Mouse (Mus musculus): ENCODE data around the gene Vat1l. TPM values are rescaled to one million over a fixed set of nuclear protein-coding genes. Genes with fewer than 3 reads are reported as not detected.
A peak's percentile ranks its signal among the peaks of the same experiment; 100 is the strongest.

Gene Vat1l
- 10 to 100 TPM; 42.2 to 54.2 TPM for total RNA-seq (2021)
- long read RNA-seq, transcript Vat1l-201 (9 exons, 3,666 nt), result major isoform, 9 of 16 reads
- long read RNA-seq, partial matches to known transcripts, result 0 of 16 reads
- long read RNA-seq, other reads (novel, unspliced or antisense), result 7 of 16 reads

- DNase-seq (ENCODE audit: low spot score in 2 of 2), result peak; percentile 25 to 50
Measured at GRCm38 (mm10) chr8:114205221-114205901, at the start of gene Vat1l. Vat1l (plus strand) TSS chr8:114205612.

DNA sequence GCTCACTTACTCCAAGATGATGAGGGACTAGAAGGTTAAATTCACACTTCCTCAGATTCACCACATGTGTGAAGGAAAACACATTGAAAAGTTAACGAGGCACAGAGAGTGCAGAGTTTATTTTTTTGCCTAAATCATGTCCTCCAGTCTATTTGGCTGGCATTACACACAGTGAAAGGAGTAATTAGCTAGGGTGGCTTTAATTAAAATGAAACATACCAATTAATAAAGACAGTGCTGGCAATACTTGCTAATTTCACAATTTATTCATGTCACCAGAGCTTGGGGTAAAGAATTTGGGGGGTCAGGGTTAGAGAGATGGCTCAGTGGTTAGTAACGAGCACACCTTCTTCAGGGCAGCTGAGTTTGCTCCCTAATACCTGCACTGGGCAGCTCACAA lies 46.8 kb upstream of the Vat1l start:
- DNase-seq (ENCODE audit: low spot score in 2 of 2), result no peak

DNA sequence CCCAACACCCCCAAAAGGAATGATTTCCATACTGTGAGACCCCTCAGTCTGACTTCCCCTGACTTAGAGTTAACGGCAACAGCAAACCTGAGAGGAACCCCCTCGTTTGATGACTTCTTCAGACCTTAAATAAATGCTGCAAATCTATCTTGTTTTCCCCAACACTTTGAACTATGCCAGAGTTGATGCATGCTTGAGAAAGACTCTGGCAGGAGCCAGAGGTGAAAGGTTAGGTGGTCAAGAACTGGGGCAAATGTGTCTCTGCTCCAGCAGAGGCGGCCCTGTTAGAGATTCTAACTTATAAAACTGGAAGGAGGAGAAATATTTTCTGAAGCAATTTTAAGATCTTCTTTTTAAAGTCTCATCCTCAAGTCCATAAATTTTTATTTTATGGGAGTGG lies 45.7 kb upstream of the Vat1l start:
- no peak for DNase-seq (ENCODE audit: low spot score in 2 of 2)

DNA sequence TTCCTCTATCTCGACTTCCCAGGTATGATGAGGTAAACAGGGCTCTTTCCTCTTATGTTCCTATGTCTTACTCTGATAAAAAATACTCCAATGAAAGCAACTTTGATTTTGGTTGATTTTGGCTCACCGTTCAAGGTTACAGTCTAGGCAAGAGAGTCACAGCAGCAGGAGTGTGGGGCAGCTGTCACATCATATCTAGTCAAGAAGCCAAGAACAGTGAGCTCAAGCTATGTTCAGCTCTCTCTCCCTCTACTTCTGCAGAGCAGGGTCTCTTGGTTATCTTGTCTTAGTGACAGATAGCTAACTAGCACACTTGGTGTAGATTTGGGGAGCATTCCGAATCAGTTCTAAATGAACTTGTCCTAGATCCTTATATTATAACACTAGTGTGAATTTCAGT lies 41.5 kb upstream of the Vat1l start:
- no peak for DNase-seq (ENCODE audit: low spot score in 2 of 2)

DNA sequence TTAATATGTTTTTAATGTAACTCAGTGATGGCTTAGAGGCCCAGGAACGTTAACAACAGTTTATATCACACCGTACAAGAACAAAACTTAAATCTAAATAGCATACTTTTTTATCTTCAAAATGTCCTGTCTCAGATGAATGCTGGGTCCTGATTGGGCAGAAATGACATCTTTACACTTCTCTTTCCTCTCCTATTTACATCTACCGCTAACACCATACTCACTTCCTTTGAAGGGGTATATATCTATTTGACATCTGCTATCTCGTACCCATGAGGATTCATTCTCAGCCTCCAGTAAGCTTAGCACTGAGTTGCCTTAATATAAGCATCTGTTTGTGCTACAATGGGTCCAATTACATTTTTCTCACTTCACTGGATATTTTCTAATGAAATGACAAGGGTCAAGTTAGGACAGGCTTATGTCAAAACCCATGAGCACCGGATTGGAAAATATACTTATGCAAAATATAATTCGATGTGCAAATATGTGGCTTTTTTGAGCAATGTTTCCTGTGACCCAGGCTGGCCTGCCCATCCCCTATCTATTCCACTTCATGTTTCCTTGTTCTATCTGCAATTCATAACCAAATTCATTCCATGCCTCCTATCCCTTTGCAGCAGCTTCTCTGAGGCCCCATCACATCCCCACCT lies 40.8 kb upstream of the Vat1l start:
- no peak for DNase-seq (ENCODE audit: low spot score in 2 of 2)

GRCm38 (mm10) chr8:114165741-114166140 lies 39.7 kb upstream of the Vat1l start:
- DNase-seq (ENCODE audit: low spot score in 2 of 2), result no peak

GRCm38 (mm10) chr8:114176721-114177120 lies 28.7 kb upstream of the Vat1l start:
- DNase-seq (ENCODE audit: low spot score in 2 of 2), result no peak

DNA sequence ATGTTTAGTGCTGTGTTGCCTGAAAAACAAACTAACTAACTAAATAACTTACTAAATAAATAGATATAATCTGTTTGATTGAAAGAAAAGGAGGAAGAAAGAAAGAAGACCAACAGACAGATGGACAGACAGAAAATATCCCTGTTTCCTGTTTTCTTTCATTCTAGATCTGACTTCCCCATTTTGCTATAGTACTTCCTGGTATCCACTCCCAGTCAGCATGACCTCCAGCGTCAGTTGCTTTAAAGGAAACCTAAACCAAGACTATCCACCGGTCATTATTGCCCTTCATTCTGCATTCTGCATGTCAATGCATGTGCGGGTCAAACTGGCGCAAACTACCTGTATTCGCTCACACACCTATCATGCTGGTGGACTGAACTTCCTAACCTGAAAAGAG lies 12.1 kb upstream of the Vat1l start:
- DNase-seq (ENCODE audit: low spot score in 2 of 2), result no peak

- no peak for DNase-seq (ENCODE audit: low spot score in 2 of 2)
Measured at GRCm38 (mm10) chr8:114198990-114199389, 6.4 kb upstream of the Vat1l start.

DNA sequence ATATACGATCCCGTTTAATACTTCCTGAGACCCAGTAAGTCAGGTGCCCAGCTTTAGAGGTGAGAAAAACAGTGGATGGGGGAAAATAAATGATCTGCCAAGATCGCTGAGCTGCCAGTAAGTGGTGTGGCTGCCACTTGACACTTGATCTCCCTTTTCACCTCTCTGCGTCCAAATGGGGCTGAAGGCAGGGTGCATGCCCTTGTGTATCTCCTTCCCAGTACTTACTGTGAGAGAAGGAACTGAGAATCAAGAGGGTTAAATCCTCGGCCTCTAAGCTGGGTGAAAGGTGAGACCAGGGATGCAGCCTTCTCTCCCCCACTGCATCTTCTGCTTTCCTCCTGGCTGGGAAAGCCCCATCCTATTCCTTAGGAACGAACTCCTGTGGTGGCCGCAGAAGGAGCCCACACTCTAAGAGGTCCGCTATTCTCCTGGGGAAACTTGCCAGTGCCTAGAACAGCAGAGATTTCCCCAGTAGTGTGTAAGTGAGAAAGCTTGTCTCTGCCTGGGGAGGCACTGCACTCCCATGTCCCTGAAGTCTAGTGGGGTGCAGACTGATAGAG lies 1.1 kb downstream of the Vat1l start:
- DNase-seq (ENCODE audit: low spot score in 2 of 2), result no peak

GRCm38 (mm10) chr8:114207026-114207425 lies 1.6 kb downstream of the Vat1l start:
- DNase-seq (ENCODE audit: low spot score in 2 of 2), result no peak

GRCm38 (mm10) chr8:114220779-114221178 lies 15.4 kb downstream of the Vat1l start:
- DNase-seq (ENCODE audit: low spot score in 2 of 2), result no peak

DNA sequence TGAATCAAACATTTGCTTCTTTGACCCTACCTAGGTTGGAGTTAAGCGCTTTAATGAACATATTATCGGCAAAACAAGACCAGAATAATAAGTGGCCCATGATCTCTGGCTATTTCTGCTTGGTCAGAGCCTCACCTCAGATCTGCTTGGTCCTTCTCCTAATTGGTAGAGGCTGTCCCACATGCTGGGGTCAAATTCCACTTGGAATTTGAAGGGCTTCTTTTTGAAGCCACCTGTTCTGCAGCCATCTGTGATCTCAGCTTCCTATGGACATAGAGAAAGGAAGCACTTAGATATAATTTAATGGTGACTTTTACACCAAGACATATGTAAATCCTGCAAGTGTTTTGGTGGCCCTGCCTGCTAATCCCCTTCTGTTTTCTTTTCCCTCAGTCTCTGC lies 16.6 kb downstream of the Vat1l start:
- DNase-seq (ENCODE audit: low spot score in 2 of 2), result no peak

GRCm38 (mm10) chr8:114224001-114224400 lies 18.6 kb downstream of the Vat1l start:
- DNase-seq (ENCODE audit: low spot score in 2 of 2), result no peak

DNA sequence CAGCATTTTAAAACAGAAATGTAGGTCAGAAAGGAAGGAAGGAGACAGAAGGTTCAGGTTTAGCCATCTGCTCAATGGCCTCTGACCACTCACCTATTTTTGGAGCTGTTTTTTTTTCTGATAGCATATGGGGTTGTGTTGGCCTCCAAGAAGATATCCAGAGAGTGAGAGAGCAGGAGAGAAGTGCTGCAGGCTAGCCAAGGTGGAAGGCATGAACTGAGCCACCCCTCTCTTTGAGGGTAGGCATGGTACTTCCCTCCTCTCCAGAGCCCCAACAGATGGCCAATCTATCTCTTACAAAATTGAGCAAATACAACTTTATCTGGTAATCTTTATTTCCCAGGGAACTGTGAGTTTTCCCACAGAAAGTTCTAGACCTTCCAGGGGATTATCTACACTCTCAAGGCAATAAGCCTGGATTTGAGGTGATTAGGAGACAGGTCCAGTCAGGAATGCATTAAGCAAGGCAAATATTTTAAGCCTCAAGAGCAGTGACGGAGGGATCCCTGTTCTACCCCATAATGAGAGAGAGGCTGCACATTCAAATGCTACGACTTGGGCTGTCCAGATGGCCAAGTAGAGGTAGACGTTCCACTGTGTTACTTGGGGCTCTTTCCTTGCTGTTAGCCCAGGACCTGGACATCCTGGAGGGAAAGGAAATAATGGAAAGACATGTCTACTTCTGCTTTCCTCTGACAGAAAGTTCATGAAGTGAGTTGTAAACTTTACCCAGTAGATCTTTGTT lies 46.1 kb downstream of the Vat1l start:
- DNase-seq (ENCODE audit: low spot score in 2 of 2), result no peak

DNA sequence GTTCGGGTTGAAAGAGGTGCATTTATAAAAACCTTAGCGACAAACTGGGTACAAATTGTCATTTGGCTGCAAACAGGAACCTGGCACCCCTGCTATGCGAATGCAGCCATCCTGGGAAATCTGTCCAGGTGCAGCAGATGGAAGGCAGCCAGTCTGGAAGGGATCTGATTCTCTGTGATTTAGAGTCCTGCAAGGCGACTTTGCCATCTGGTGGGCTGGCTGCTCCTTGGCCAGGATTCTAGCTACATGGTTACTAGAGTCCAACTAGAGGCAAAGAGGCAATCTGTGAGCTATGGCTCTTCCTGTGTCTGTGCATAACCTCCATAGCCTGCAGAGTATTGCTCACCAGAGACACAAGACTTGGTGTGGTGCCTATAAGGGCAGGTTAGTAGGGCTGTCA lies 53.3 kb downstream of the Vat1l start:
- DNase-seq (ENCODE audit: low spot score in 2 of 2), result peak; percentile 49 to 56

- DNase-seq (ENCODE audit: low spot score in 2 of 2), result peak; percentile 25 to 29
Measured at GRCm38 (mm10) chr8:114259713-114260355, 54.4 kb downstream of the Vat1l start.

DNA sequence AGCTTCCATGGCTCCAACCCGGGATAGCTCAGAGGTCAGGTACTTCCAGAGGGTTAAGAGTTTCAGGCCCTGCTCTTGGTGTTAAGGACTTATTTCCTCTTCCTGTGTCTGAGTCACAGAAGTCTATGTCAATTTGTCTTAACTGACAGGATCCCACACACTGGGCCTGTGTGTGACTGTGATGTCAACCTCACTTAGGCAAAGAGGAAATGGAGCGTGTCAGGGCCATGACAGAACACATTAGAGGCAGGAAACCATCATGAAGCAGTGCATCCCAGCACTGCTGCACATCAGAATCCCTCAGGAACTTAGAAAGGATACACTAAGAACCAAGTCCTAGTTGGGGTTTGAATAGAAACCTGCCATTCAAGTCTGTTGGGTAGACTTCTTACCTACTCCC lies 56.9 kb downstream of the Vat1l start:
- no peak for DNase-seq (ENCODE audit: low spot score in 2 of 2)

DNA sequence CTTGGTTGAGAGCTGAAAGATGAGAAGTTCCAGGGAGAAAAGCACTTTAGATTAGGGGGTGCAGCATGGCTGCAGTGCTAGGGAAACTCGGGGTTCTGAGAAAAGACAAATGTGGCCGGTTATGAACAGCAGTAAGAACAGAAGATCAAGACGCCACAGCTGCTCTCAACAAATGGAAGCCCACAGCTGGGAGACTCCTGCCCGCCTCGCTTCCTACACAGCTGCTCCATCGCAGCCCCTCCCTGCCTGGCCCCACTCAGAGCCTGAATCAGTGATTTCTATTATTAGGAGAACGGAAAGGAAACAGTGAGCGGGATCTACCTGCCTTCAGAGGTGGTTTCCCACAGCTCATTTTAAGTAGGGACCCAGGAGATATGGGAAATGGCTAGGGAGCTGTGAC lies 69.1 kb downstream of the Vat1l start:
- DNase-seq (ENCODE audit: low spot score in 2 of 2), result no peak

DNA sequence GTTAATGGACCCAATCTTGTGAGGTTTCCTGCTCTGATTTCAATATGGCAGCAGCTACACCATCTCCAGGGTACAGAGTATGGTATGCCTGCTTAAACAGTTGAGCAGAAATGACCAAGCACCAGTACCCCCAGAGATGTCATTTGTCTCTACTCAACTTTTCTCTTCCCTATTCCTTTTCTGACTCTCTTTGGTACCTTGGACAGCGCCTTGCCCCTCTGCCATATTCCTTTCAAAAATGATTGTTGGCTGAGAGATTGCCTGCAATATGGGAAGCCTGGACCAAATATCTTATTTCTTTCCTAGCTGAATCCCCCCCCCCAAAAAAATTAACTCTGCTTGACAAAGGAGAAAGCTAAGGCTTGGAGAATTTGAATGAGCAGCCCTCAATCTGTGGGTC lies 75.7 kb downstream of the Vat1l start:
- no peak for DNase-seq (ENCODE audit: low spot score in 2 of 2)

Data from layer of hippocampus, postnatal 10 days (tissue).